ENCODE assay signal across 12 mouse cellular contexts in the genomic region with DNA sequence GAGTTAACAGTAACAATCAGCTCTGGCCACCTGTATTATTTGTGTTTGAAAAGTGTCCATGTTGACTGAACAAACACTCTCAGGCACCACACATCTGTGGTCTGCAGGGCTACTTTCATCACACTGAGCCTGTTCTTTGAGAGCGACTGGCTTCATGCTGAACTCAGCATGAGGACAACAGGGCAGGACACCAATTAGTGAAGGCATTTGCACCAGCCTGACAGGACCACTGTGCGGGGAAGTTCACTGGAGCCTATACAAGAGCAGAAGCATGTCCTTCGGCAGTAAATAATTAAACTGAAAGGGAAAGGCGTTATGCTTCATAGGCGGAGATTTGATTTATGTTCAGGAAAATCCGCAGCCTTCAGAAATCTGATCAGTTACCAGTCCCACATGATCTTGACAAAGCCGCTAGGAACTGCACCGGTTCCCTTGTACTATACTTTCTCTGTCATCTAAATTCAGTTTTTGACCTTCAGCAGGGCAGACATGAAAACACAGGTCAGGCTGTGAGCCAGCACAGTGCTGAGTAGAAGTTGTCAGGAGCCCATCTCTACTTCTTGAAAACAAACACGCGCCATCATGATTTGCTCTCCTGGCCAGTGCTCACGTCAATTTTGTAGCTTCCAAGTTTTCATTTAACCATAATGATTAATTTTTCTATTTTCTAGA.
DNase-seq lines count a peak whose midpoint lies in the region; ATAC-seq and TF ChIP-seq lines count a peak whose summit lies in the region.
"Had no signal": no experiment of that assay in that cellular context is flagged by ENCODE, and none has a peak within 500 bp of the region (broad histone marks: within the 10 kb centered on the region; RNA-seq: fewer than 3 reads in every experiment).

No protein-coding gene starts in this region.

- H3K4me2 ChIP-seq in liver, embryonic 12.5 days = no peak overlapping the region
- H3K4me2 ChIP-seq in embryonic facial prominence, embryonic 14.5 days (ENCODE audit: low read depth, low read length) = no peak overlapping the region
- H3K4me2 ChIP-seq: limb, embryonic 13.5 days had no signal

- H3K79me2 ChIP-seq in liver, adult 2 months (ENCODE audit: control insufficient read depth, insufficient read depth, low read length) = no peaks in the 10 kb centered on the region

- peaks cover 2% of the 10 kb centered on the region for H3K4me1 ChIP-seq in liver, adult 2 months (ENCODE audit: control insufficient read depth, insufficient read depth, low read length)
- H3K4me1 ChIP-seq in liver, embryonic 12.5 days = no peaks in the 10 kb centered on the region
- H3K4me1 ChIP-seq in embryonic facial prominence, embryonic 14.5 days (ENCODE audit: control insufficient read depth, insufficient read depth, low read length) = no peaks in the 10 kb centered on the region

- H3K9ac ChIP-seq in liver, adult 2 months (ENCODE audit: low read depth, low read length) = no peak overlapping the region
- no peak overlapping the region for H3K9ac ChIP-seq in liver, embryonic 12.5 days
- no peak overlapping the region for H3K9ac ChIP-seq in embryonic facial prominence, embryonic 14.5 days (ENCODE audit: low read depth, low read length)
- H3K9ac ChIP-seq: limb, embryonic 13.5 days had no signal

- H3K4me3 ChIP-seq in liver, adult 2 months (ENCODE audit: insufficient read depth, low read depth, low read length) = no peak overlapping the region
- H3K4me3 ChIP-seq in liver, embryonic 12.5 days = no peak overlapping the region
- no peak overlapping the region for H3K4me3 ChIP-seq in embryonic facial prominence, embryonic 14.5 days (ENCODE audit: low read depth, low read length)
- H3K4me3 ChIP-seq: limb, embryonic 13.5 days had no signal

- DNase-seq in liver, adult 2 months (ENCODE audit: extremely low read depth, low read depth, low spot score) = peak; percentile 3
- DNase-seq in embryonic facial prominence, embryonic 14.5 days (ENCODE audit: low spot score) = peak; percentile 12
- peak; percentile 20 for DNase-seq in kidney, postnatal 10 days
- DNase-seq in retina, postnatal 1 day = peak; percentile 70
- DNase-seq in spleen, adult 18-20 months = no peak
- no peak for DNase-seq in right cerebral cortex, postnatal 25 days
- no peak for DNase-seq in adipocyte (ENCODE audit: low spot score)
- DNase-seq: cerebellum, adult 8-10 months; lung, postnatal 14 days; thymus, postnatal 36 days had no signal

- no peaks in the 10 kb centered on the region for H3K9me3 ChIP-seq in liver, embryonic 12.5 days (replicated peaks)
- no peaks in the 10 kb centered on the region for H3K9me3 ChIP-seq in embryonic facial prominence, embryonic 14.5 days (ENCODE audit: control insufficient read depth, low read length)
- H3K9me3 ChIP-seq: limb, embryonic 13.5 days had no signal

- ATAC-seq in liver, embryonic 12.5 days = no peak
- ATAC-seq in embryonic facial prominence, embryonic 14.5 days (ENCODE audit: low read depth) = no peak

- TF ChIP-seq CTCF in liver, adult 2 months (IDR thresholded peaks at IDR 0.05; ENCODE audit: low read depth, low read length) = no peak

- H3K36me3 ChIP-seq in liver, adult 2 months (ENCODE audit: control insufficient read depth, insufficient read depth, low read length) = no peaks in the 10 kb centered on the region
- H3K36me3 ChIP-seq in liver, embryonic 12.5 days = no peaks in the 10 kb centered on the region
- no peaks in the 10 kb centered on the region for H3K36me3 ChIP-seq in embryonic facial prominence, embryonic 14.5 days (ENCODE audit: control insufficient read depth, insufficient read depth, low read length)
- H3K36me3 ChIP-seq: limb, embryonic 13.5 days had no signal

- no peak overlapping the region for H3K27ac ChIP-seq in liver, adult 2 months (replicated peaks; ENCODE audit: insufficient read depth, low read depth, low read length)
- no peak overlapping the region for H3K27ac ChIP-seq in liver, embryonic 12.5 days
- no peak overlapping the region for H3K27ac ChIP-seq in embryonic facial prominence, embryonic 14.5 days (replicated peaks; ENCODE audit: low read depth, low read length)
- H3K27ac ChIP-seq: limb, embryonic 13.5 days had no signal

- no peaks in the 10 kb centered on the region for H3K27me3 ChIP-seq in liver, adult 2 months (ENCODE audit: control insufficient read depth, insufficient read depth, low read length)
- H3K27me3 ChIP-seq in liver, embryonic 12.5 days (replicated peaks) = no peaks in the 10 kb centered on the region
- no peaks in the 10 kb centered on the region; the same call in 1 of the 2 replicates for H3K27me3 ChIP-seq in embryonic facial prominence, embryonic 14.5 days (replicated peaks; ENCODE audit: control insufficient read depth, insufficient read depth, low read length)
- H3K27me3 ChIP-seq: limb, embryonic 13.5 days had no signal

- no peak for TF ChIP-seq POLR2A in liver, adult 2 months (IDR thresholded peaks at IDR 0.05; ENCODE audit: extremely low read depth, insufficient read depth, low read length)

- WGBS in liver, adult 2 months = 47% methylated on average over 11 of the region's 11 CpGs
- 65% methylated on average over 11 of the region's 11 CpGs for WGBS in liver, embryonic 12.5 days (ENCODE audit: insufficient replicate concordance)
- 60% methylated on average over 11 of the region's 11 CpGs for WGBS in embryonic facial prominence, embryonic 14.5 days

Comparison
In these comparisons a context has a peak if more than half of its experiments do, and no peak if none do; other contexts are left out.
1. DNase-seq: peak in liver, adult 2 months (single experiment), embryonic facial prominence, embryonic 14.5 days (single experiment), kidney, postnatal 10 days (single experiment) and retina, postnatal 1 day (single experiment); none in spleen, adult 18-20 months (0 of 2), right cerebral cortex, postnatal 25 days (single experiment) and adipocyte (single experiment).